Mouse (Mus musculus) kidney, adult 9 months (tissue): Measurements from ENCODE around the gene Lgr6.
A peak's percentile ranks its signal among the peaks of the same experiment; 100 is the strongest.

ENCODE experiments used
- DNase-seq: peaks from one replicate; pipeline ENCODE4 v3.0.0; 2022

The Lgr6 gene

DNA sequence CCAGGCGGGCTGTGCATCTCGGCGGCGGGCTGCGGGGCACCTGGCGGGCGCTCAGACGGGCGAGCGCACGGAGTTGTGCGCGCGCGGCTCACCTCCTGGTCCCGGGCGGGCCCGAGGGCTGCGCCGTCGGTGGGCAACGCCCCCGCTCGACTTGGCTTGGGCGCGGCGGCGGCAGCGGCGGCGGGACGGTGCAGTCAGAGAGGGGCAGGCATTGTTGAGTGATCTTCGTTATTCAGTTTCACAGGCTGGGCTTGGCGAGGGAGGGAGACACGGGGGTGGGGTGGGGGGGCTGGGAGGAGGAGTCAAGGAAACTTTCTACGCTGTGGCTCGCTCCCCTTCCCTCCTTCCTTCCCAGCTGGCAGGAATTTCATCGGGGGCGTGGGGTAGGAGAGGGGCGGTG is at the start of gene Lgr6:
Gene Lgr6 (minus strand): TSS at position 153 of the 400 bp plus-strand sequence.
- no peak for DNase-seq

DNA sequence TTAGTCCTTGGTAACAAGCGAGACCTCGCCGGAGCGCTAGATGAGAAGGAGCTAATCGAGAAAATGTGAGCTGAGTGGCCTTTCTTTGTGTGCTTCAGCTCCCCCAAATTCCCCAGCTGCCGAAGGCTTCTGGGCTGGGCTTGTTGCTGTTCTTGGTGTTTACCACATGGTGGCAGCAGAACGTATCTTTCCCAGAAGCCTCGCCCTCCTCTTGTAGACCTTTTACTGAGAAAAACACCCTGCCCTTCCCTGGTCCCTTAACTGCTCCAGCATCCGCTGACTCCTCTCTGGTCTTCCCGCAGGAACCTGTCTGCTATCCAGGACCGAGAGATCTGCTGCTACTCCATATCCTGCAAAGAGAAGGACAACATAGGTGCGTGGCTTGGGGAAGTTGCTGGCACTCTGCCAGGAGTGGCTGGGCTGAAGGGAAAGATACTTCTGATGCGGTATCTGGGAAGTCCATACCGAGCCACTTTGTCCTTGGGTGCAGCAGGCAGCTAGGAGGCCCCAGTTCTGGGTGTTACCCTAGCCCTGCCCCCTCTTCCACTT is 49.4 kb upstream of the Lgr6 start:
- peak; percentile 85 for DNase-seq

DNA sequence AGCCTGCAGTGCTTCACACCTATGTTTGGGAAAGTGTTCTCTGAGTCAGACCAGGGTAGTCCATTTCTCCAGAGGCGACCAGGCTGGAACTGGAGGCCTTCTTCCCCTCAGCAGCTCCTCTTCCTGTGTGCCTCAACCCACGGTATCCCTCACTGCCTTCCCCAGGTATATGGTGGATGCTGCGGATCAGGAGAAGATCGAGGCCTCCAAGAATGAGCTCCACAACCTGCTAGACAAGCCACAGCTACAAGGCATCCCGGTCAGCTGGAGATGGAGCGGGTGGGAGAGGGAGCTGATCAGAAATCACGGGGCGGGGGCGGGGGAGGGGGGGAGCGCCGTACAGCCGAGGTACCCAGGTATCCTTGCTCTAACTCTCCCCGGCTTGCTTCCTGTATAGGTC is 48.9 kb upstream of the Lgr6 start:
- DNase-seq = no peak

DNA sequence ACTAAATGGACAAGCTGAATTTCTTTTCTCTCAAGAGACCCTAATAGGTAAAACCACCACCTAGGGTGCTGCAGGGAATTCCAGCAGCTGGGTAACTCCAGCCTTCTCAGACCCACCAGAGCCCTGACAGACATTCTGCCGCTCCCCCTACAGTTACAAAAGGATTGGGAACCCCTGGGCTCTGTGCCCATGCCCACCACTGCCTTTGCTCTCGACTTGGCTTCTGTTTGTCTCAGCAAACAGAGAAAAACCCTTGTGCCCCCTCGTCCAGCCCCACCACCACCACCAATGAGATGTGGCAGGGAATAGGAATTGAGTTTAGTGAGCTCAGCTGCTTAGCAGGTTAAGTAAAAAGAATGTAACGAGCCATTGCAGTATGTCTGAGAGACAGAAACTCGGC is 43.9 kb upstream of the Lgr6 start:
- DNase-seq = no peak

DNA sequence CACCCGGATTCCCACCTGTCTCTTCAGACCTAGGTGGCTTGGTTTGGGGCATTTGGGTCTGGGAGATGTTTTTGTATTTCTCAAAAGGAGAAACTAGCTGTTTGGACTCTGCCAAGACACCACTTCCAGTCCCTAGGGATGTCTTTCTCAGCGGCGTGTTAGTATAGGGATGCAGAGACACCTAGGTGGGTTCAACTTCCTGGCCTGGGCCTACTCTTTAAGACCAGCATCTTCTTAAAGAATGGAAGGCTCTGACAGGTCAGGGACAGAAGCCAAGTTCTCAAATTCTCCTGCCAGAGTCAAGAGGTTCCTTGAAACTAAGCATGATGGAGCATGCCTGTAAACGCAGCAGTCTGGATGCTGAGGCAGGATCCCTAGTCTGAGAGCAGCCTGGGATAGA is 43.4 kb upstream of the Lgr6 start:
- DNase-seq = no peak

DNA sequence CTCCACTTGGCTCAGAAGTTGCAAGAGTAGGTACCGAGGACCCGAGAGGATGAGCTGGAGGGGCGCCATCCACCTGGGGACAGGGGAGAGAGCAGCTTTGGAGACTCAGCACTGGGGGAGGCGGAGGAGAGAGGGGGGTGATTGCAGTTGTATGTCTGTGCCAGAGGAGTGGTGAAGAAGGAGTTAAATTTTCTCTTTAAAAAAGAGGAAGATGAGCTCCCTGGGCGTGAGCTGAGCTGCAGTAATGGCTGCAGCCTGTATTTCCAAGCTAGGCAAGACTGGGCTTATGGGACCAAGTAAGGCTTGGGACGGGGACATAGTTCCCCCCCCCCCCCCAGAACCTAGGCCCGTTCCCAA is 42.6 kb upstream of the Lgr6 start:
- DNase-seq = no peak

DNA sequence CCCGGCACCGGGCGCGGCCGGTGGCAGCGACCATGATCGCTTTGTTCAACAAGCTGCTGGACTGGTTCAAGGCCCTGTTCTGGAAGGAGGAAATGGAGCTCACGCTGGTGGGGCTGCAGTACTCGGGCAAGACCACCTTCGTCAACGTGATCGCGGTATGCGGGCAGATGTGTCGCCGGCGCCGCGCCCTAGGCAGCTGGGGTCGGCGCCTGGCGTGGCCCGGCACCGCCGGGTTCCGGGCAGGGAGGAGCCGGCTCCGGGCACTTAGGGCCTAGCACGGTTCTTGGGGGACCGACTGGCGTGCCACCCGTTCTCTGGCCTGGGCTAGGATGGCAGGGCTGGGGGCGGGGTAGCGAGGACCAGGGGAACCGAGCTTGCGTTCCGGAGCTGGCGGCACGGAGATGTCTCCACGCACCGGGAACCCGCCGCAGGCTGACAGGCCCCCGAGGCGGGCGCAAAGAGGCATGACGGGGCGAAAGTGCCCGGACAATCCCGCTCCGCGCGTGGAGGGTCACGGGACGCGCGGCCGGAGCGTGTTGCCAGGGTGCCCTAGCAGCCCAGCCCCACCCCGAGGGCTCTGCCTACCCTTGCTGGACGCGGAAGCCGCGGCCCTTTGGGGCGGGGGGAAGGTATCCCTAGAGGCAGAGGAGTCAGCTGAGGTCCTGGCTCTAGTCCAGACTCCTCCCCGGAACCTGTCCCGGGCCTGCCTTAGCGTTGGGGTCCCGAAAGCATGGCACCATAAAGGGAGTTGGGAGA is 42.0 kb upstream of the Lgr6 start:
- DNase-seq = peak; percentile 95

DNA sequence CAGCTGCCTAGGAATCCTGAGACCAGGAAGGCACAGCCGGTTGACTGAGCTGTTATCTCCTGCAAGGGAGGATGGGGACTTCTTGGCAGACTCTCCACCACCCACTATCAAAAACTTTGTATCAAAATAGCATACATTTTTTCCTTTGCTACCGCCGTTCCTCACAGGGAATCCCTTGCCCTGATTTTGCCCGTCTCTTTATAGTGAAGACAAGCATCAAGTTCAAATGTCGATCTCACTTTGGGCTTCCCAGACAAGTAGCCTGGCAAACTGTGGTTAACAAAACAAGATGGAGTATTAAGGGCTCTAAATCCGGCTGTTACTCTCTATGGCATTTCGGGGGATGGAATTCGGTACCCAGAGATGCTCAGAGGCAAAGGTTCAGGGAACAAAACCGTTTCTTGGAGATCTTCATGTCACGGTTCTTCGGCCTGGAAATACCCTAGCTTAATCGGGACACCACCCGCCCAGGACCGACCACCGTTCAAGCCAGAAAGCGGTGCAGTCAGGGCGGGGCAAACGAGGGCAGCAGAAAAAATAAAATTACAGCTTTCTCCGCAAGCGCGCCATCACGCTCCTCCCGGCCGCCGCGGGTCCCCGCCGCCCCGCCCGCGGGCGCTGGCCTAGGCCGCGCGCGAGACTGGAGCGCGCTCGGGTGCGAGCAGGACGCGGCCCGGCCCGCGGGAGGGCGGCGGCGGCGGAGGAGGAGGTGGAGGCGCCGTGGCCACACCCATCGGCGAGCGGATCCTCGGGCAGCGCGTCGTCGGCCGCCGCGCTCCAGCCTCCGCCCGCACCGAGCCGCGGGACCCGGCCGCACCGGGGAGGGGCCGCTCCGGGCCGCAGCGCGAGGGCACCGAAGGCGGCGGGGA is 41.2 kb upstream of the Lgr6 start, which contains the start of gene Arl8a:
Gene Arl8a (plus strand): TSS at position 748 of the 869 bp plus-strand sequence.
- DNase-seq = peak; percentile 79

DNA sequence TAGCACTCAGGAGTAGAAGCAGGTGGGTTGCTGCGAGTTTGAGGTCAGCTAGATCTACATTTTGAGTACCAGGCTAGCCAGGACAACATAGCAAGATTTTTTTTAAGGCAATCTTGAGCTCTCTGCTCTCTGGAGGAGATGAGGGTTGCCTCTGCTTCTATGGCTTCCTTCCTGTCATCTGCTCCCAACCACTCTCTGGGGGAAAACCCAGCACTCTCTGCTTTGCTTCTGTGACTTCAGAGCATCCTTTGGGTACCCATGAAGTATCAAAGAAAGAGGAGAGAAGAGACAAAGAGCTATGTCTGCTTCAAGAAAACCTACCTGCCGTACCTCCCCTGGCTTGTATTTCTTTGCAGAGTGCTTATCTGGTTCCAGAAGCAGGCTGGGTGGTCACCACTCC is 38.9 kb upstream of the Lgr6 start:
- DNase-seq = no peak

DNA sequence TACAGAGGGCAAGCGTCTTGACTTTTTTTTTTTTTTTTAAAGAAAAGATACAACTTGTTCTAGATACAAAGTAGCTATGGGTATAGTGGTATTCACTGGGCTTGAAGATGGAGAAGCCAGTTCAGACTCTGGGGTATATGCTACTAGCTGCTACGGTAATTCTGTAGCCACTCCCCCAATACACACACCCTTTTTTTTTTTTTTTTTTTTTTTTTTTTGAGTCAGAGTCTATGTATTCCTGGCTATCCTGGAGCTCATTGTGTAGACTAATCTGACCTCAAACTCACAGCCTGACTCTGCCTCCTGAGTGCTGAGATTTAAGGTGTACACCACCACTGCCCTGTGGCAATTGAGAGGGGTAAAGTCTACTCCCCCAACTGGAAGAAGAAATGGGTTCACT is 37.4 kb upstream of the Lgr6 start:
- DNase-seq = no peak

DNA sequence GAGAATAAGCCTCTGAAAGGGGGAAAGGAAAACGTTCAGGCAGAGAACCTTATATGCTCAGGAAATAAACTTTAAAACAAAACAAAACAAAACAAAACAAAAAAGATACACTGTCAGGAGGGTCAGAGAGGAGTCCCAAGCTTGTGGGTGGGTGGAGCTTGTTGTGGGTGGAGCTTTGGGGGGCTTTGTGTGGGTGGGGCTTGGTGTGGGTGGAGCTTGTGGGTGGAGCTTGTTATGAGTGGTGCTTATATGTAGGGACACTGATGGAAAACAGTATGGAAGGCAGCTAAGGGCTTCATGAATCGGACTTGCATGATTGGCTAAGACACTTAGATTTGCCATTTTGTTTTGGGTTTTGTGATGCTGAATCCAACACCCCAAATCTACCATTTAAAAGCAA is 34.8 kb upstream of the Lgr6 start:
- no peak for DNase-seq

DNA sequence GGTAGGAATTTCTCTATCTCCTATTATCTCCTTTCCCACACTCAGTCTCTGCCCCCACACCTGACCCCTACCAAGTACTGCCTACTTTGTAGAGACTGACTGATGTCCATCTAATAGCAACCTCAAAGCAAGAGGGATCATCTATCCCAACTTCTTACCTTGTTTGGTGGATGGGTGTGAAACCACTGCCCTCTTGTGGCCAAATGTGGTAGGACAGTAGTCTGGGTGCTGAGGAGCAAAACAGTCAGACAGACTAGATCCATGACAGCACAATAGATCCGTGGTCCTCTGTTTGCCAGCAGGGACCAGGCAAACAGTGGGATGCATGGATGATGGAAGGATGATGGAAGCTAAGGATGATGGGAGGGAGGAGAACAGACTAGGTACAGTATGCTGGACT is 31.4 kb upstream of the Lgr6 start:
- DNase-seq = peak; percentile 71

DNA sequence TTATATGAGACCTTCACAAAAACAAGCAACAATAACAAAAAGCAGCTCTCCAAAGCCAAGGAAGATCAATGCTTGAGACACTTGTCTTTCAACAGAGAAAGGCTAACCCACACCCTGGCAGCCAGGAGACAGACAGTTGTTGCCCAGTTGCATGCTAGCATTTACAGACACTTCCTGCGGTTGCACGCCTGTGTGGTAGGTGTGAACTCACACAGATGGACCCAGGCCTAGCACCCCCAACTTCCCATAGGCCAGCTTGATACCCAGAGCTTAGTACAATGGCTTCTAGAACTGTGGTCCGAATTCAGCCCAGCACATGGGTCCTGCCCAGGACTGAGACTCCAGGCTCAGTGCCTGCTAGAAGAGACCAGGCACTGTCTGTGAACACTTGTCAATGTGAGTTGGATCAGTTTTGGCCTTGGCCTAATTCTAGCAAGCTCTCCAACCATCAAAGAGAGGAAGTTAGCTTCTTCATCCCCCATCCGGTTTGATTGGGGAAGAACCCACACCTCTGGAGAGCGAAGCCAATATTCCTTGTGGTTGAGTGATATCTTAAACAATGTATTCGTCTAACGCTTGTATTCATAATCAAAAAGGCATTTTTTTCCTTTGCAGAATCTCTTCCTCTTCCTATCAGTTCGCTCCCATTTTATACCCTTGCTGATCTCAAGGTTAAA is 30.2 kb upstream of the Lgr6 start:
- DNase-seq = no peak

DNA sequence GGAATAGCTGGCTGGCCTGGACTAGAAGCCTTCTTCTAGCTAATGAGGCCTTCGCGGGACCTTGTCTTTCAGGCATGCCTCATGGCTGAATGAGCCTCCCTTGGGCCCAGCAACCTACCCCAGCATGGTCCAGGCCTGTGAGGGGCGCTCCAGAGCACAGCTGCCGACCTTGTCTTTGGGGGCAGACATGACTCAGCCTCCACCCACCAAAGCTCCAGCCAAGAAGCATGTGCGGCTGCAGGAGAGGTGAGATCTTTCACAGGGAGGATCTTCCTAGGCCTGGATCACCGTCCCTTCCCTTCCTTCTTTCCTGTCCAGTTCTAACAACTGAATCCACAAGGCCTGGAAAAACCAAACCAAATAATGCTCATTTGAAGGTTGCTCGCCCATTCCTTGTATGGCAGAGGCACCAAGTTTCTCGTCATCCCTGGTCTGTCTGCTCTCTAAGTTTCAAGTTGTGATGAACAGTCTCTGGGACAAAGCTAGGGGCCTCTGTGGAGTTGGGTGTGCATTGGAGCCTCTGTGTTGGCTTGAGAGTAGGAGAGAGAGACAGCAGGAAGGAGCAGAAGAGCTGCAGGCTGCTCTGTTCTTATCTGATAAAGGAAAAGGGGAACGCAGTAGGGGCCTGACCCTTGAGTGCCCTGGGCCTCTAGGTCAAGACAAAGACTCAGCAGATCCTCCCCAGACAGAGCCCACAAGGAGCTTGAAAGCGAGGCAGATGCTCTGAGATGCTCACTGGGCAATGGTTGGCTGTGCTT is 28.8 kb upstream of the Lgr6 start:
- no peak for DNase-seq

DNA sequence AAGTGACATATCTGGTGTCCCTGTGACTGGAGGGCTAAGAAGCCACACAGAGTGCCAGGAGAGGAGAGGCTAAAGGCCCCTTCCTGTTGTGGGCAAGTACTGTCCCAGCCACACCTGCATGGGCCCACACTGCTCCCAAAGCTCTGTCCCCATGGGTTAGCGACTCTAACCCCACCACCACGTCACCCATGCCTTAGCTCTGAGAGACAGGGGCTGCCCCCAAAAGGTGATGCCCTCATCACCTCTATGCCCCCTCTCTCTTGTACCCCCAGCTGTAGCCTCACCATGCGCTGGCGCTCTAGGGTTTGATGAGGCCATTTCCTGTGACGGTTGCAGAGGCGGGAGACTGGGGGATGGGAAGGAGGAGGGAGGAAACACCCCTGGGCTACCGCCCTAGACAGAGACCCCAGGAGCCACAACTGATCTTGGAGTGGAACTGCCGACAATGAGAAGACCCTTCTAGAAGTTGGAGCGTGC is 27.9 kb upstream of the Lgr6 start:
- no peak for DNase-seq

DNA sequence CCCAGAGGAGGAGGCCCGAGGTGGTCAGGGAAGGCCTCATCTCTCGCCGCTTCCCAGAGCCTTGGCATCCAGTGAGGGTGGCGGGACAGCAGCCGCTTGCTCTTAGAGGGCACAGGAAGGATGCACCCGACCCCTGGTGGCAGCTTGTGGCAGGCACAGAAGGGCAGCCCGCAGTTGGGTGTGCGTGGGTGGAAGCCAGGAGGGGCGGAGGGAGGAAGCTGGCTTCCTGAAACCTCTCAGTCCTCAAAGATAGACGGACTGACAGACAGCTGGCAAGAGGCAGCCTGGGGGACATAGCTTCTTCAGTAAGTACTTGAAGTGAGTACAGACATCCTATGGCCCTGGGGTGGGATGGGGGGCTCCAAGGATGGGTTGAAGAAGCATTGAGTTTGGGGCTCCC is 27.4 kb upstream of the Lgr6 start, which contains the start of gene Ptpn7:
Gene Ptpn7 (plus strand): TSS at position 228 of the 400 bp plus-strand sequence.
- peak; percentile 66 for DNase-seq

DNA sequence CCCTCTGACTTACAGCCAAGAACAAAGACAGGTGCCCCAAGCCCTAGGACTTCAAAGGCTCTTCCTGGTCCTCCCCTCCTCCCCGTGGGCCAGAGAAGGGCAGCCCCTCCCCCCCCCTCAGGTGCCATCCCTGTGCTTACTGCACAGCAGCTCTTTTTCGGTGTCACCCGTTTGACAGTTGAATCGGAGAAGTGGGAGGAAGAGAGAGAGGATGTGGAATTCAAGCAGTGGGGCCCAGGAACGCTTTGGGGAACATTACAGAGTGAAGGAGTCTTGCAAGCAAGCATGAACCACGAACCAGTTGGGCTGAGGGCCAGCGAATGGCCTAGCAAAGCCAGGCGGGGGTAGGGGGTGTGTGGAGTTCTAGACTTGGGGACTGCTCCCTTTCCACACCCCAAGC is 26.5 kb upstream of the Lgr6 start:
- no peak for DNase-seq

DNA sequence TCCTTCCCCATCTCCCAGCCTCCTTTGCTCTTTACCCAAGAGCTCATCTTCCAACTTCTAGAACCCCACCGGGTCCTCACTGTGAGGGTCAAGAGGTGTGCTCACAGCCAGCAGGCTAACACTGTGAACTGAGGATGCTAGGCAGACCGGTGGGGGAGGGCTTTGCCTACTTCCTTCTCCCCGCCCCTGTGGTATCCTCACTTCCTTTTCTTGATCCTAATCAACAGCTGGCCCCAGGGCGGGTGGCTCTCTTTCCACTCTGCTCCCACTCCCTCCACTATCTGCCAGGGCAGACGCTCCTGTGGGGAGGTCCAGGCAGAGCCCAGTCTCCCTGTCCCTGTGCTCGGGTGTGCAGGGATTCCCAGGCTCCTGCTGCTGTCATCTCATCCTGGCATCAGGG is 26.0 kb upstream of the Lgr6 start:
- no peak for DNase-seq

DNA sequence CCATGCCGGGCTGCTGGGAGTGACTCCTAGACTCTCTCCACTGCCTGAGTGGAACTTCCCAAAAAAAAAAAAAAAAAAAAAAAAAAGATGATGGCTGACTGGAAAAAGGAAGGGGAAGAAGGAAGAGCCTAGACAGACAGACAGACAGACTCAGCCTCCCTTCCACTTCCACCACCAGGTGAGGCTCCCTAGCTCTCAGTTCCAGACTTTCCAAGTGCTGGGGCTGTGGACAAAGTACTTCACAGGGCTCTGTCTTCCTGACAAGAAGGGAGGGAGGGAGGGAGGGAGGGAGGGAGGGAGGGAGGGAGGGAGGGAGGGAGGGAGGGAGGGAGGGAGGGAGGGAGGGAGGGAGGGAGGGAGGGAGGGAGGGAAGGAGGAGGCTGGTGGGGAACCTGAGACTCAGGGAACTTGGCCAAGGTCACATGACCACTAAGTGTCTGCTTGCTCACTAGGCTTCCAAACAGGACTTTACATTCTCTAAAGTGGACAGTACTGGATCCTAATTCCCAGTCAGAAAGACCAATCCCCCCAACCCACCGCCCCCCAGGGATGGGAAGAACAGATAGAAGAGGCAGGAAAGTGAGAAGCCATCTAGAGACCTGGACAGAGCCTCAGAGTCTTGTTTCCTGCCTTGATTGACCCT is 25.4 kb upstream of the Lgr6 start:
- no peak for DNase-seq

DNA sequence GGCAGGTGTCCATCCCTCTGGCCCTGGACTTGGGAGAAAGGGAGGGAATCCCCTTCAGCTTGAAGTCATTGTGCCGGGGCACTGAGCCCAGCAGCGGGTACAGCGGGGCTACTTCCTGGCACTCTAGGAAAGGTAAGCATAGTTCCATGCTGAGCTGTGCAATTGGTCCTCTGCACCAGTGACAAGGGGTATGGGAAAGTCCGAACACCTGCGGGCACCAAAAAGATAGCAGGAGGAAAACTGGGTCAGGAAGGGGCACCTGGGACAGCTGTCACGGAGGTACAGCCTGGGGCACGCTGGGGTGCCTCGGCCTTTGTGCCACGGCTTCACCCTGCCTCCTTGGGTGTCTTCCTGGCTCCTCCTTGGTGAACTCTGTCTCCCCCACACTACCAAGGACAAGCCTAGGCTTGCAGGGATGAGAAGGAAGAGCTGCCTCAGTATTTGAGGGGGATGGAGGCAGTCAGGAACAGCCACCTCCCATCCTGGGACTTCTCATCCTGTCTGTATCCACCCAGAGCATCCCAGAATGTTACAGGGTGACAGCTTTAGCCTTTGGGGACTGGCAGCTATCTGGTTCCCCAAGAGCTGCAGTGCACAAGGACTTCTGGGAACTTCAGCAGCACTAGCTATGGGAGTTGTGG is 24.6 kb upstream of the Lgr6 start:
- no peak for DNase-seq

DNA sequence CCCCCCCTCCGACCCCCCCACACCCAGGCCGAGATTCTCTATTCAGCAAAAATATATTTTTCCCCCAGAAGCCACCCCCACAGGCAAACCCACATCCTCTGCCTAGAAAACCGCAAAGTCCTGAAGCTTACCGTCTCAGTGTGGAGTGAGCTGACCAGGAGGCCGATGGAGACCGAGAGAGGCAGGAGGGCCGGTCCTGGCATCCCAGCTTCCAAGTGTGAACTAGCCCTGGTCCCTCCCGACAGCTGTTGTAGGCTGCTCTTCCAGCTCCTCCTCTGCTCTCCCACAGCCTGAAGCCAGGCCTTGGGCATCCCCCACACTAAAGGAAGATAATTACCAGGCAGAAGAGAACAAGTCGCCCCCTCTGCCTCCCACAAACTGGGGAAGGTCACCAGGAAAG is 23.9 kb upstream of the Lgr6 start:
- no peak for DNase-seq
